Mouse (Mus musculus): ENCODE measurements at regions not wholly inside any gene's neighbourhood (a gene's known extent, or its start where the extent isn't known, plus 50 kb on each side); places are given as distances from the start of the nearest gene placed in this dataset.

GRCm38 (mm10) chr6:27101509-27102116, 1033.4 kb downstream of the Grm8 start:
- 26% methylated on average over 2 of the region's 2 CpGs for WGBS
- H3K36me3 ChIP-seq = no peaks in the 10 kb centered on the region

More at GRCm38 (mm10) chr6:27101509-27102116, 1033.4 kb downstream of the Grm8 start:
- Histone ChIP-seq H3K27me3 (no peaks in the 10 kb centered on the region), H3K27ac (no peak overlapping the region), H3K9me3 (no peaks in the 10 kb centered on the region), H3K9ac (replicated peaks) (no peak overlapping the region), H3K4me3 (replicated peaks) (no peak overlapping the region), H3K4me2 (replicated peaks) (no peak overlapping the region), H3K4me1 (replicated peaks) (0 out of 2 replicates have a peak, but pooled peaks cover 4% of the 10 kb centered on the region)
- ATAC-seq = peak; percentile 62; the same call in 1 of the 2 replicates
